Mouse (Mus musculus): ENCODE measurements around the gene Ntrk1.

DNA sequence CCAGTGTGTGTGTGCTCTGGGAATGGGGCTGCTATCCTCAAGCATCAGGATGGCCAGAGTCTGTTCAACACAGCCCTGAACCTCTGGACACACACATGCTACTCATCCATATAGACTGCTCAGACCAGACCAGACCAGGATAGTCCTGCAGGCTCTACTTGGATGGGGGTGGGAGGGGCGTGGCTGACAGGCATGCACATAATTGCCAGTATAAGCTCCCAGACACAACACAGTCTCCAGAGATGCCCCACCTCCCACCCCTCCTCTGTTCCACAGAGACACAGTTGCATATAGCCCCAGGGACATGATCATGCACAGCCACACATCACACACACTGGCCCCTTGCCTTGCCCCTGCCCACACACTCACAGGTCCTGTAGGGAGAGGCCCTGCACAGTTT lies 5.7 kb downstream of the Ntrk1 start:
- TF ChIP-seq POLR2A (IDR thresholded peaks at IDR 0.05; ENCODE audit: extremely low read depth, insufficient read depth, low read length) = no peak
- no peak for TF ChIP-seq CTCF (IDR thresholded peaks at IDR 0.05; ENCODE audit: low read depth, low read length)
